Mouse (Mus musculus) adrenal gland, postnatal 4 days (tissue): Measurements from ENCODE around the gene Rps6kc1. TPM values are rescaled to one million over a fixed set of nuclear protein-coding genes. Genes with fewer than 3 reads are reported as not detected.

Experiments used
- DNase-seq, 2 experiments: peaks; one replicate each; pipeline ENCODE4 v3.0.0; 2021 to 2022; ENCODE audit warnings: low spot score in 2 of 2, mixed read lengths in 2 of 2
- total RNA-seq, 2 experiments: library from RNA; stranded (reverse); gene quantifications; 2 replicates each; pipeline ENCODE4 v1.2.3; 2021

Gene Rps6kc1
- total RNA-seq, 2 experiments from 2014 or later, result 28.0 to 30.7 TPM

DNA sequence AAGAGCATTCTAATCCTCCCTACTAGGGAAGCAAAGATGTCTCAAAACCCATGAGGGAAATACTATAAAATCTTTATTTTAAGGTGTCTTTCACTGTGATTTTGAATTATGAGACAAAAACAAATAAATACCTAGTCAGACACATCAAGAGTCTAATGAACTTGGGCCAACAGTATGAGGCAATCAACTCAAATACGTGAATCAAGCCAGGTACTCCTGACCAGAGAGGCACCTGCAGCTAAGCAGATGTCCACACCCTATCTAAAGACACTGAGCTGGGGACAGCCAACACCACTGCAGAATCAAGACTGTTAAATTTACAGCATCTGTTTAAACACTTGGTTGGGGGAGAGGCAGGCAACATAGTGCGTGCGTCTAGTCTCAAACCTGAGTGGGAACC is 7.4 kb downstream of the Rps6kc1 start:
- DNase-seq, result no peak

DNA sequence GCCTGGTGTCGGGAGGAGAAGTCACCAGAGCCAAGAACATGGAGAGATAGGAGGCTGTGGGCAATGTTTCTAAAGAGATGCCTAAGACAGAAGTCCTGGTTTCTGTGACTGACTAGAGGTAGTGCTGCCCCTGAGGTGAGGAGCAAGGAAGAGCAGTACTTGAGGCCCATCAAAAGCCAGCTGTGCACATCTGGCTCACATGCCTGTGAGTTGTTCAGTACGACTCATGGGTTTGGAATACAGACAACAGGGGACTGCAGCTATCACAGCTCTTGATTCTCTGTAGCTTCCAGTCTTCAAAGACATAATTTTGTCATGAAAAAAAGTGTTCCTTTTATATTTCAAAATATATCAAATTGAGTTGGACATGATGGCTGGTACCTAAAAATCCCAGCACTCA is 10.5 kb downstream of the Rps6kc1 start:
- DNase-seq, result no peak

DNA sequence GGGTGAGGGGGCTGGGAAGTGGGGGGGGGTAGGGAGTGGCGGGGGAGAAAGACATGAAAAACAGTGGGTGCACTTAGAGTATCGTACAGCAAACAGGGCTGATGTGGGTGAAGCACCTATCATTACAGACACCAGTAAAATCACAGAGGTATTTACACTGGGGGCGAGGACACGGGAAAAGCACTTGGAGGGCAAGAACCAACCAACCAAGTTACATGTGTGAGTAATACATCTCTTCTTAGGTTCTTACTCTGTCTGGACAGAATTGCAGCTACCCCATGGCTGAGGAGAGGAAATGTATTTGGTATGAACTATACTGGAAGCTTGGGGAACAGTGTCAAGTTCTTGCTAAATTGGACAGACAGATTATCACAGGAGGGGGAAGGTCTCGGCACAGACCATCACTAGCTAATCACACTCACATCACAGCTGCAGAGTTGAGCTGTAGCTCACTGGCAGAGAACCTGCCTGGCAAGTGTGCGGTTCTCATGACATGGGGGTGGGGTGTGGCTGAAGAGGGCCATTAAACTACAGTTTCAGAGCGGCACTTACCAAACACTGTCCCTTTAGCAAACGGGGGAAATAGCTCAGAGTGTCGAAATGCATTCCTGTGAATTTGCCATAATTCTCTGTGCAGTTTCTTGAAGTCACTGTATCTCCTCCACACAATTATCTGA is 12.5 kb downstream of the Rps6kc1 start:
- no peak for DNase-seq

DNA sequence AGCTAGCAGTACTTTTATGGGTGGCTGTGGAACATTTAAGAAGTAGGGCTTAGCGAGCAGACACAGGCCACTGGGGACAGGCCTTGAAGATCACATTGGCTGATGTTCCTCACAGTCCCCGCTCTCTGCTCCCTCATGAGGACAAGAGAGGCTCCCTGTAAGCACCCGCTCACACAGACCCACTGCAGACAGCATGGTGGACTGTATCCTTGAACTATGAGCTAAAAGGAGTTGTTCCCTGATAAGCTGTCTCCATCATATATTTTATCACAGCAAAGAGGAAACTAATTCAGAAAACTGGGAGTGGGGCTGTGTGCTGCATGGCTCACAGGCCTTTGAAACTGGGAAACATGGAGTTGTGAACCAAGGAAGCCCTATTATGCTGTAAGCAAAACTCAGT is 13.4 kb downstream of the Rps6kc1 start:
- DNase-seq, result no peak

DNA sequence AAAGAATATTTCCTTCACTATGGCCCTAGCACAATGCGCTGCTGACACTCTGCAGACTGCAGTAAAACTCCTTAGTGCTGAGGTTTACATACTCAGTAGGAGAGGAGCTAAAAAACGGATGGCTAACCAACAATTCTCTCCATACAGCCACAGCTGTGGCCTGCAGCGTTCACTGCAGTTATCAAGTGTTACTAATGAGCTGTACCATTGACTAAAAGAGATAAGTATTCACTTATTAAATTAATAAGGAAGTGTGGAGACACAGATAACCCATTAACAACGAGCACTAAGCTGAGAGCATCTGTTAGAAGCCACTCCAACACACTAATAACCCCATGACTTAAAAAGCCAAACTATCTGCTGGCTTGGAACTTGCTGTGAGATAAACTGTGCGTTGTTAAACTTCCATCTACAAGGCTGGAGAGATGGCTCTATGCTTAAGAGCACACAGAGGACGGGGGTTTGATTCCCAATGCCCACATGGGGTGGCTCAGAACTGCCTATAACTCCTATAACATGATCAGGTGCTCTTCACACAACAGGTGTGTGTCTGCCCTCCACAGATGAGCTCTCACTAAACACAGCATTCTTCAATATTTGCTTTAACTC is 17.9 kb downstream of the Rps6kc1 start:
- DNase-seq, result no peak

DNA sequence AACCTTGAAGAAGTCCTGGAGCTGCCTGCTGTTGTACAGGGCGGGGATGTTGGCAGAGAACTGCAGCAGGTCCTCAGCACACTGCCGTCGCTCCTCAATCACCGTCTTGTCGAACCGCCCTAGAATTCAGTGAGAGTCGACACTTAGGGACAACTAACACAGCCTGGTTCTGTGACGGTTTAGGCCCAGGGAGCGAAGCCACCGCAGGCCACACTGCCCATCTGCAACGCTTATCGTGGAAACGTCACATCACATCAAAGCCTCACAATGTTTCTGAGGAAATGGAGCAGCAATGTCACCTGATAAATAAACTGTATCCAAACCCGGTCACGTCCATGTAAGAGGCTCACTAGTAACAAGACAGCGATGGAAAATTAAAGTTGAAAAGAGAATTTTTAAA is 22.9 kb downstream of the Rps6kc1 start:
- DNase-seq, result no peak

DNA sequence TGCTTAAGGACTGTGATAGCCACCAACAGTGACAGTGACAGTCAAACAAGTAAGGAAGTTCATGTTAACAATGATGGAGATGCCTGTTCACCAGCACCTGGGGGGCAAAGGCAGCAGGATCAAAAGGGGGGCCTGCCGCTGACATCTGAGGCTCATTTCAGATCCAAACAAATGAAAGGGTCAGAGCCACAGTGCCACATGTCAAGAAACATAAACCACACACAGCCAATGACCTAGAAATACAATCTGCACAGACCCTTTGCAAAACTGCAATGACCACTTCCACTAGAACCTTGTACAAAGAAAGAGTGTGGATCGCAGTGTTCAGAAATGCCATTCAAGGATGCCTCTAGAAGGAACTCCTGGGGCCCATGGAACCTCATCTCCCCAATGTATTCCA is 23.5 kb downstream of the Rps6kc1 start:
- DNase-seq, result no peak

DNA sequence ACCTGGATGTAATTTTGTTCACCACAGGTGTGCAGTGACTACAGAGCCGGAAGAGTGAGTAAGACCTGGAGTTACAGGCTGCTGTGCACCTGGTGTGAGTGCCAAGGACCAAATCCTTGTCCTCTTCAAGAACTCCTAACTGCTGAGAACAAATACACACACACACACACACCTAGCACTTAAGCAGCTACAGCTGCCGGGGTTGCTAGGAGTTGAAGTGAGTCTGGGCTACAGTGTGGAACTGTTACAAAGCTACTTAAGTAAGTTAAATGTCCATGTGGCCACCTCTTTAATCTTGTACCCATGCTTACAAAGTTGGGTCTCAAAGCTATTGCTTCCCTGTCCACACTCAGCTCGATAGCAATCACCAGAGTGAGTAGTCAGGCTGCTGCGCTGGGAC is 25.6 kb downstream of the Rps6kc1 start:
- DNase-seq, result no peak

DNA sequence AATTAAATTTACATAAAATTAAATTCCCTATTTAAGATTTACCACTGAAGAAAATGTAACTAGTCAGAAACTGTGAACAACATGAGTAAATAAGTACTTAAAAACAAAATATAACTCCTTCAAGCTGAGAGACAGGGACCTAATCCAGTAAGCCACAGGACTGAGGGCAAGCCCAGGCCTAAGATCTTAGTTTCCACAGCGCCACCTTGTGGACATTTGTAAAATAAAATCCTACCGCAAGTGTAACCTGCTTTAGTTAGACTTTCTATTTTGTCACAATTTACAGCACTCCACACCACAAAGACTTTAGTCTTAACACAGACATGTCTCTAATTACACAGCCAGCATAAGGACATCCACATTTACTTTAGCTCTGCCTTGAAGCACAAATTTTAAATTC is 30.1 kb downstream of the Rps6kc1 start:
- peak in 1 of 2 experiments; percentile 19 for DNase-seq

DNA sequence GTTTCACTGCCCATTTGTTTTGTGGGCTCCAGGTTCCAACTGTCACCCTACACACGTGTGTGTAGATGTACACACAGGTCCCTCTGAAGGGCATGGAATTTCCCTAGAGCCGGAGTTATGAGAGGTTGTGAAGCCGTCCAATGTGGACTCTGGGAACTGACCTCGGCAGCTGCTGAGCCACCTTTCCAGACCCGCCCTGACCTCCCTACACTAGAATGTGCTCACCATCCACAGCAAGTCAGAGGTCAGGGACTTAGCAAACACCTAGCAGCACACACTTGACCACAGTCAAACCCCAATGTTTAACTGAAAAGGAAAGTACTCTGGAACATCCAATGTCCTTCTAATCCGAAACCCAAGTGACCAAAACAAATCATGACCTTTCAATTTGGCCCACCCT is 30.9 kb downstream of the Rps6kc1 start:
- no peak for DNase-seq

DNA sequence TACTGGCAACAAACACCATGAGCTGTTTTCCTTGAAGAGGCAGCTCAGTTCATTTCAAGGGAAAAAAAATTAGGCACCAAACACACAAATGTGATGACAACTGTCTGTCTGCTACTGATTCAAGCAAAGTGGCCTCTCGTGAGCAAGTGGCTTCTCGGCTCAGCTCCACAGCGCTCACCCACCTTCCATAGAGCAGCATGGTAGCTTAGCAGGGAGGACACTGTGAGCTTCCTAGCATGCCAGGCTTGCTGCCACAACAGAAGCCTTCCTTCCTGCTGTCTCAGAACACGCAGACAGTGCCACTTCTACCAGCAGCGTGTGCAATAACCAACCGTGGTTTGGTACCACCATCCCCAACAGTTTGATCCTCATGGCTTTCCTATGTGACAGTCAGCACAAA is 35.8 kb downstream of the Rps6kc1 start:
- no peak for DNase-seq

DNA sequence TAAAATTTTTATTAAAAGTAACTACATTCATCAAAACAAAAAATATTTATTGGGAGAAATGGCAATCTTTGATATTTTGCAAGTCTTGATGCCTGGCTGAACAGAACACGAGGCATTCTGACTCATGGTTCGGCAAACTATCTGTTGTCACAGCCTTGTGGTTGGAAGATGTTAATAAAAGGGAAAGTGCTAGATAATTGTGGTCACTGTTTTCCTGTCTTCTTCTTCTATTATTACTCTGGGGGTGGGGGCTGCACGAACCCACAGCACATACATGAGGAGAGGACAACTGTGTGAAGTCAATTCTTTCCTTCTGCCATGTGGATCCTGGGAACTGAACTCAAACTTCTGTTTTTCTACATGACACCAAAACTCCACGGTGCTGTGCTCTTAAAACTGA is 36.5 kb downstream of the Rps6kc1 start:
- no peak for DNase-seq

DNA sequence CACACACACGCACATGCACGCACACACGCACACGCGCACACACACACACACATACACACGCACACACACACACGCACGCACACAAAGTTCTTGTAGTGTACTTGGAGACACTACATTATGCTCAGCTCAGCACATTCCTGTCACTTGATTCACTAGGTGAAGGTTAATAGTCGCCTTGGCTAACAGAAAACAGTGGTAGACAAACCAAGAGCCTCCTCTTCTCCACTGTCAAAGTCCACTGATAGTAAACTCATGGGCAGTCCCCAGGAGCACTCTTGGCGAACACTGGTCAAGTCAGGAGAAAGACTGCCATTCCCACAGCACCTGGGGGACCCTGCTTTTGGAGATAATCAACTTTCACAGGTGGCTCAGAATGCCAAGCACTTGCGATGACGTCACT is 40.5 kb downstream of the Rps6kc1 start:
- no peak for DNase-seq

DNA sequence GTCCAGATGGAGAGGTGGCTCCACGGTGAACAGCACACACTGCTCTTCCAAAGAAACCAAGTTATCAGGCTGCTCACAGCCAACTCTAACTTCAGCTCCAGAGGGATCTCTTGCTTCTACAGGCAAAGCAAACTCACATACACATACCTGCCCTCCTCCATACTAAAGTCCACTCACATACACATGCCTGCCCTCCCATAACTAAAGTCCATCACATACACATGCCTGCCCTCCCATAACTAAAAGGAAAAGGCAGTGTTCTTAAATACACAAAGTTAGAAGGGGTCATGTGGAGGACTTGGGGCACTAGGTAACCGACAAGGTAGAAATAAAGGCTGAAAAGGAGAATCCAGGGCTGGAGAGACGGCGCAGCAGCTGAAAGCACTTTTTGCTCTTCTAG is 41.6 kb downstream of the Rps6kc1 start:
- DNase-seq, result no peak

DNA sequence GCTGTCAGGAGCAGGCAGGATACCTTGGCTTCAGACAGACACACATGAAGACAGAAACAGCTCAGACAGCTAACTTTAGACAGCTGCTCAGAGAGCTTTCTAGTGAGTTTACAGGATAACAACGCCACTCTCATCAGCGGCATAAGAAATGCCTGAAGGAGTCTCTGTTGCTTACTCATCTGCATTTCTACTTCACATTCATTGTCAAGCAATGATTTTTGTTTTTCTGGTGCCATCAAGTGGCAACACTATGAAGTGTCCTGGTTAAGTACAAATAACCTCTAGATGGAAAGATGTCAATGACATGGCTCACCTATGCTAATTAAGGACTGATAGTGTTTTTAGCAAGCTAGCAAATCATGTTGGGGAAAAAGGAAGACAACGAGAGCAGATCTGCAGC is 42.8 kb downstream of the Rps6kc1 start:
- no peak for DNase-seq

DNA sequence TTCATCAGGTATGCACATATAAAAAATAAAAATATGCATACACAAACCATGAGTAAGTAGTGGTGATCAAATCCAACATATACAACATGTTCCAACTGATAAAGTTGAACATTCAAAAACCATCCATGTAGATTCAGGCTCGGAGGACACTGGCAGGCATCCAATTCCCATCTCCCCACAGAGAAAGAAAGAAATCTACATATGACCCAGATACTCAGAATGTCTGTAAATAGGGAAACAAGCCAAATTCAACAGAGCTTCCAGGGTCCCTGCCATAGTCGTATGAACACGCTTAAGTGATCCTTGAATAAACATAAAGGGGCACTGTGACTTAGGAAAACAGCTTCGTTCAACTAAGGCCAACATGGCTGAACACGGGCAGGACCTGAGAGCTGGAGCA is 49.9 kb downstream of the Rps6kc1 start:
- DNase-seq, result no peak

DNA sequence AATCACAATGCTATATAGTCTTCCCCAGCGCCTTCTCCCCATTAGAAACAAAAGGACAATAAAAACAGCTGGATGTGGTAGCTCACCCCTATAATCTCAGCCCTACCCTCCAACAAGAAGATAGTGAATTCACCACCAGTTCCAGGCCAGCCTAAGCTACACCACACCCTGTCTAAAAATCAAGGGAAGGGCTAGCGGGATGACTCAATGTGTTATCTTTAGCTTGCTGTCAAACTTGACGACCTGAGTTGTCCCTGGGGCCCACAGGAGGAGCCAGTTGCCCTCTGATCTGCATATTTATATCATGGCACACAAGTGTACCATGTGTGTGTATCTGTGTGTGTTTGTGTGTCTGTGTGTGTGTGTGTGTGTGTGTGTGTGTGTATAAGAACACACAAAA is 57.1 kb downstream of the Rps6kc1 start:
- no peak for DNase-seq

DNA sequence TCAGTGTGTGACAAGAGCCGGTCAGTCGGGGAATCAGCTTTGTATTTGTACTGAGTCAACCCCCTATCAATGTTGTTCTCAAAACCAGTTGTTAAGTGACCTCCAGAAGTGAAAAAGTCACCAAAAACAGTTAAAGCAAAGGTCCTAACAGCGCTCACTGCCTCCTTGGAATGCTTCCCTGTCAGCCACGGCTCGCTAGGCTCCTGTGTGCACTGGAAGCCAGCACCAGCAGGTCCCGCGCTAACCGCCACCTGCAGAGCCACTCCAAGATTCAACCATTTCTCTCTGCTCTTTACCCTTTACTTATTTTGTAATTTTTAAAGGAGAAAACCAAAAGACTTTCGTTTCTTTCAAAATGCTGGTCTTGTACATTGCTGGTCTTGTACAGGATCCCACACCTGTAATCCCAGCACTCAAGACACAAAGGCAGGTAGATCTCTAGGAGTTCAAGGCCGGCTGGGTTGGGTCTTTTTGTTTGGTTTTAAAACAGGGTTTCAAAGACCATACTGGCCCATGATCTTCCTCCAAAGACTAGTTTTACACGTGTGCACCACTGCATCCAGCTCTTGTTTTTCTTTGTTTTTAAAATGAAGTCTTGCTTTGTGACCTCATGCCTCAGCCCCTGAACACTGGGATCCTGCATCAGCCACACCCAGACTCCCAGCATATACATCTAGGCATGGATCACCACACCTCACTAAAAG is 62.3 kb downstream of the Rps6kc1 start:
- DNase-seq, result no peak

DNA sequence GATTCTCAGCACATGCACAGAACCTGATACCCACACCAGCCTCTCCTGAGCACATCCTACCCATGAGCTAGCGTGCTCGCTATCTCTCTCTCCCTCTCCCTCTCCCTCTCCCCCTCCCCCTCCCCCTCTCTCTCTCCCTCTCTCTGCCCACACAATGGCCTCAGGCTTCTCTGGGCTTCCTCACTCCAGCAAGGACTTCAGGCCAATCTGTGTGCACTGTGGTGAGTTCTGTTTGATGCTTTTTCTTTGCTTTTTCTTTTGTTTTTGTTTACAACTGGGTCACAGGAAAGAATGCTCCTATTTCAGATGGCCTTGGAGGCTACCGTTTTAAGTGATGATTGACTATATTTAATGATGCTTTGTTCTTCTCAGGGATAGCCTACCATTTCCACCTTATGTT is 62.9 kb downstream of the Rps6kc1 start:
- DNase-seq, result no peak

DNA sequence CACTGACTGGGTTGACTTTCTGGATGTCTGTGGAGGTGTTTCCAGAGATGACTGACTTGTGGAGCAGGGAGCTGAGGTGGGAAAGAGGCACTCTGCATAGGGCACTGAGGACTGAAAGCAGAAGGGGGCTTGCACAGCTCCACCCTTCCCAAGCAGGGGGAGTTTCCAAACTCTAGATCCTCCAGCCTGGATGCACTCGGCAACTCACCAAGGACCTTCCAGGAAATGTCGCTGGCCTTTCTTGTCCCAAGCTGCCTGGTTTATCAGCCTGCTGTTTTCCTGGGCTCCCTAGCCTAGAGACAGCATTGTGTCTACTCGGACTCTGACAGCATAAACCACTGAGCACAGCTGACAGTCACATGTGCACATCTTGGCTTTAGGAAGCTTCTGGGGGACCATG is 64.6 kb downstream of the Rps6kc1 start:
- DNase-seq, result no peak

DNA sequence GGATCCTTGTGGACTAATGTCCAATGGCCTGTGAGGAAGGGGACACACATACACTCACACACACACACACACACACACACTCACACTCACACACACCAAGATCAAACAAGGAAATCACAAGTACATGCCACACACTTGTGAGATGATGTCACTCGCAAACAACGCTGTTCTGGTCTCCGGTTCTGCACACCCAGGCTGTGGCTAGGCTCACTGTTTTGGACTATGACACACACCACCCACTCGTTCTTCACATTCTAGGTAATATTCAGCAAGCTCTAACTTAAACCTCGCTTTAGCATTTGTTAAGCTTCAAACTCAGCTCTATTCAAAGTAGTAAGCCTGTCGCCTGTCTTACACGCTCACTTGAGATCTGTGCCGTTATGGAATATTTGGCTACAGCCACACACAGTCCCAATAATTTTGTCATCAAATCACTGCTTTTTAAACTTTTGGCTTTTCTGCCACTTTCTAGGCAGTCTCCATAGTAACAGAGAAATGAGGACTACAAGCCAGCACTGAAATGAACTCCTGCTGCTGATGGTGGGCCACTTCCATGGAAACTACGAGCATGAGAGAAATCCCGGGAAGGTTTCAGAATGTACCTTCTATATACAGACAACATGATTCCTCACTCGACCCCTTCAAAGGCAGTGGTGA is 65.4 kb downstream of the Rps6kc1 start:
- no peak for DNase-seq

DNA sequence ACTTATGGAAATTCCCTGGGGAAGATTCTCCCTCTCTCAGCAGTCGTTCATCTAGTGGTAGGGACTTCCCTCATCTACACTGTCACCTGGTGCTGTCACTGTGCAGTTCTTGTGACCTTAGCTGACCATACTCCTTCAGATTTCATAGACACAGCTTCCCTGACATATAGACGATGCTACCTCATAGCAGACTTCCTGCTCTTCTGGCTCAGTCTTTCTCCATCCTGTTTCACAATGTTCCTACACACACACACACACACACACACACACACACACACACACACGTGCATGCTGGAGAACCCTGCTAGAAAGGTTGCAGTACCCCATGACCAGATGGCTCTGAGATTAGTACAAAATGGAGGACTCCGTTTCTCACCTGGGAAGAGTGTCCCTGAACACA is 66.2 kb downstream of the Rps6kc1 start:
- DNase-seq, result no peak
